Mouse (Mus musculus) T-helper 17 cell (primary cell): ENCODE results near the gene Obsl1.

Experiments used
- in situ Hi-C, 2 experiments: fragments of 300-600 bp; cut with MboI, MseI; formaldehyde crosslinking; loops; 1 replicate in 1 of 2; 2 replicates in 1 of 2; pipeline ENCODE4 v1.15.1; 2025; ENCODE audit warnings: high pct_unique_total_duplicates in 2 of 2

Gene Obsl1

DNA sequence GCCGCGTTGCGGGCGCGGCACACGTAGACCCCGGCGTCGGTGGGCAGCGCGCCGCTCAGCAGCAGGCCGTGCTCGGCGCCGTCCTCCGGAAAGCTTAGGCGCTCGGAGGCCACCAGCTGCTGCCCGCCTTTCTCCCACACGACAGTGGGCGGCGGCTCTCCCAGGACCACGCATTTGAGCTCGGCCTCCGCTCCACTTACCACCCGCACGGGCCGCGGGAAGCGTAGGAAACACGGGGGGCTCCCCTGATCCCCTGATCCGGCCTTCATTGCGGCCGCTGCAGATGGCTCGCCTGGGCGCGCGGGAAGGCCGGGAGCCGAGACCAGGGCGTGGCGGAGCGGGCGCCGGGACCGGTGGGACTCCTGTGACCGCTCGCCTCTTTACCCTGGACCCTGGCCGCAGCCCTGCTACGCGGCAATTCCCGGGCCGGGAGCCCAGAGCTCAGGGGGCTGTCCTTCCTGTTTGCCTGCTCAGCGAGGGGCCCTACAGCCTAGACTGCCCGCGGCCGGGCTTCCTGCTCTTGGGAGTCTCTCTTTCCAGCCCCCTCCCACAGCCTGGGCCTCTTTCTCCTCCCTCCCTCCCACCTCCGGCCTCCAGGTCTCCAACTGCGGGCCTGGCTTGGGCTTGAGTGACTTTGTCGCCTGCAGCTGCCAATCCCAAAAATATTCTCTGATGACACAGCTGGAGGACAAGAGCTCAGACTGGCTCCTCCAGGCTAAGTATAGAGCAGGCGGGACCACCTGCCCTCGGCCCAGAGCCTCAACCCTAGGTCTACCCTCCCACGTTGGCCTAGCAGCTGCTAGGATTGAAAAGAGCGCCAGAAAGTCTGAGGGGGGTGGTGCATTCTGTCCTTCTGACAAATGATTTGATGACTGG lies at the start of gene Obsl1:
Obsl1 (minus strand) TSS at position 497 of the 876 bp plus-strand sequence.
- in situ Hi-C loops, result no loop called here

DNA sequence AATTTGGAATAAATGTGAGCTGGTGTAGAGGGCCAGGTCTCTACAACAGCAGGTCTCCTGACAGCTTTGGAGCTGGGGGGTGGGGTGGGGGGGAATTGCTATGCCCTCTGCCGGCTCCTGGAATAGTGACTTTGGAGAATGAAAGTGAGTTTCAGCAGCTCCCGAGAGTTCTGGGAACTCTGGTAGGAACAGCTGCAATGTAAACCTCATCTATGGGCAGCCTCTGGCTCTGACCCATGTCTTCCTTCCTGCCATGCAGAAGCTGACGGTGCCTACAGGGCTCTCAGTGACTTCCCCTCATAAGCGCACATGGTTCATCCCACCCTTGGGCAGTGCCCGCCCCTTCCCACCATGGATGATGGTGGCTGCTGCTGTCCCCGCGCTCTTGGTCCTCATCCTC lies 49.4 kb upstream of the Obsl1 start:
- in situ Hi-C loops, result no loop called here

- in situ Hi-C loops, result no loop called here
These were observed 44.3 kb upstream of the Obsl1 start for GRCm38 (mm10) chr1:75550586-75550985.

DNA sequence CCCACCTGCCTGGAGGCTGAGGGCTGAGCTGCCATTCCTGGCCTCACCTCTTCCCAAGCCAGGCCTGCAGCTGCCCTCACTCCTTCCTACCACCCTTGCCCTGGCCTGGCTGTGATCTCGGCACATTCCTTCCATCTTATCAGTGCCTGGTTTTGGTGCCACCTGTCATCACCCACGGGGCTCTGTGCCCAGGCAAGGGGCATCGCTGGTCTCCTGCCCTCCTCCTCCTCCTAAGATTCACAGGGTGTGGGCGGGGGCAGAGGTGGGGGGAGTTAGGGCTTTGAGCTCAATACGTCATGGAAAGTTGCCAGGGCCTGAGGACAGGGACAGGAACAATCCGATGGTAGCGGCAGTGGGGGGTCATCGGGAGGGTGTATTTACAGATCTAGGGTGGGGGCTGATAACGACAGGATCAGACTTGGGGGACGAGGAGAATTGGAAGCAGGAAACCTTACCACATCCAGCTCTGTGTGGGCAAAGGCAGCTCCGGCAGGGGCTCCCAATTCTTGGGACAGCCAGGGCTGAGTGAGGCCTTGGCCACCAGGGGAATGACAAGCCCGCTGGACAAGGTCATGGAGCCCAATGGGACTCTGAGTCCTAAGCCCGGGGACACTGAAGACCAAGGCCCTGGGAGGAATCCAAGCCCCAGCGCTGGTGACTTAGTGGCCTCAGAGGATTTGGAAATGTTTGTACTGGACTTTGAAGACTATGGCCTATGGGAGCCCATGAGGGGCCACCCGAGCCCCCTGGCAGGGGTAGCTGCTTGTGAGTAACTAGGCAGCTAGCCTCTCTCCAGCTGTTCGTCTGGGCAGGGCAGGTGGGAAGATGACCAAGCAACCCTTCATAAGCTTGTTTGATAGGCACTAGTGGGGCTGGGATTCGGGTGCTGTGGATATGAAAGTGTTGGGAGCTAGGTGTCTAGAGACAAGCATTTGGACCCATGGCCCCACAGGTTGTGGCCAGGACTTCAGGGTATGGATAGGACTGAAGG lies 43.3 kb upstream of the Obsl1 start:
- in situ Hi-C loops, result loop anchor here in 1 of 2 experiments (5.0 kb wide), 1 partner anchor 497 kb away; no protein-coding TSS in a partner anchor

DNA sequence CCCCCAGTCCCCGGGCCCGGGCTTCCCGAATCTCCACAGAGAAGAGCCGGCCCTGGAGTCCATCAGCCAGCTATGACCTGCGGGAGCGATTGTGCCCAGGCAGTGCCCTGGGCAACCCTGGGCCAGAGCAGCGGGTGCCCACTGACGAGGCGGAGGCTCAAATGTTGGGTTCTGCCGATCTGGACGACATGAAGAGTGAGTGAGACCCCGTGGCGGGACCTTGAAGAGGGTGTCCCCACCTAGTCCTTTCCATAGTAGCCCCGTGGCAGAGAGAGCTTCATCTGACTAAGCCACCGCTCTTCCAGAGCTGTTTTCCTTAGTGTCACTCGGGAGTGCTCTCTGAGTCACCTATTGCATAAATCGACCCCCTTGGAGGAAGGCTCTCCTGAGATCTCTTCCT lies 42.6 kb upstream of the Obsl1 start:
- in situ Hi-C loops, result loop anchor here in 1 of 2 experiments (5.0 kb wide), 1 partner anchor 497 kb away; no protein-coding TSS in a partner anchor

GRCm38 (mm10) chr1:75548083-75548482 lies 41.8 kb upstream of the Obsl1 start:
- in situ Hi-C loops, result loop anchor here in 1 of 2 experiments (5.0 kb wide), 1 partner anchor 496 kb away; no protein-coding TSS in a partner anchor

DNA sequence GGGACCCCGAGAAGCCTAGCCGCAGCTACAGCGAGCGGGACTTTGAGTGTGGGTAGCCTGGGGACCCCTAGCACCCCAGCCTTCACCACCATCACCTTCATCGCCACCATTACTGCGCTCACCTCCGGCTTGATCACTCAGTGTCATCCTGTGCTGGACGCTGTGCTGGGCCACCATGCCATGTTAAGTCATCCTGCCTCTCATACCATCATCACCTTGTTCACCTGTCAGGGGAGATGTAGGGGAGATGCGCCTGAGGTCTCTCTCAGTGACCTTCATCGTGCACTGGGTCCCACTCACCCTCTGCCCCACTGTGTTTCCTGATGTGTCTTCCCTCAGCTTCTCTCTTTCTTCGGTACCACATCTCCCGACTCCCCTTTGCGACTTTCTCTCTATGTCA lies 41.1 kb upstream of the Obsl1 start:
- in situ Hi-C loops, result loop anchor here in 1 of 2 experiments (5.0 kb wide), 1 partner anchor 495 kb away; no protein-coding TSS in a partner anchor

DNA sequence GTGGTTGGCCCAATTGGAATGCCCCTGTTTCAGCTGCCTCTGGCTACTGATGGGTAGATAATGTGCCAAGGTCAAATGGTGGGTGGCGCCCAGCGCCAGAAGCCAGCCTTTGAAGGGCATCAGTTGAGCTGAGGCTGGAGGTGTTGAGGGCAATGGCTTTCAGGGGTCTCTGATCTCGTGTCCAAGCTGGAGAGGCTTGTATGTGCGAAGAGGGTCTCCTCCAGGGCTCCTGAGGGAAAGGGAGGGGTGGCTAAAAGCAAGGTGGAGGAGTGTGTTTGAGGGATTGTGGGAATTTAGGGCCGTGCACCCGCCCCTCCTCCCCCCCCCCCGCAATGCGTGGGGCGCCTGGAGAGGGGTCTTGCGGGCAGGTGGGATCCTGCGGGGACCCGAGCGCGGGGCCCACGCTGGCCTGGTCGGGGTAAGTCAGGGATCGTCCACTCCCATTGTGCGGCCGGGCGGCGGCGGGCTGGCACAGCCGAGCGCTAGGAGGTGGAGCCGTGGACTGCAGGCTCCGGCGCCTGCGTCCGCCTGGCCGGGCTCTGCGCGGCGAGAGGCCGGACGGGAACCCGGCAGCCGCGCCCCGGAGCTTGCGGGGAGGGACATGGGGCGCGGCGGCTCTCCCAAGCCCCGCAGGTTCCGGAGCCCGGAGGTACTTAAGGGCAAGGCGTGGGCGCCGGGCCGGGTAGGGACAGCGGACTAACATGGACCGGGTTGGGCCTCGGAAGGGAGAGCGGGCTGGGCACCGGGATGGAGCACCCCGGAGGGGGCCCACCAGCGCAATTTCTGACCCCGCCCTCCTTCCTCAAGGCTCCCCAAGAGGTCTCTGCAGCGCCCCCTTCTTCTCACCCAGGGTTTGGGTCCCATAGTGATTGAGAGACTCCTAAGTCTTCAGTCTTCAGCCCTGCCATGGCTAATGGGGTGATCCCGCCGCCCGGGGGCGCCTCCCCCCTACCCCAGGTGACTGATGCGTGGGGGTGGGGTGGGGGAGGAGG lies 40.0 kb upstream of the Obsl1 start, which contains the start of gene Slc4a3:
Slc4a3 (plus strand) TSS at position 302 of the 992 bp plus-strand sequence.
- in situ Hi-C loops, result loop anchor here in 1 of 2 experiments (5.0 kb wide), 1 partner anchor 494 kb away; no protein-coding TSS in a partner anchor

DNA sequence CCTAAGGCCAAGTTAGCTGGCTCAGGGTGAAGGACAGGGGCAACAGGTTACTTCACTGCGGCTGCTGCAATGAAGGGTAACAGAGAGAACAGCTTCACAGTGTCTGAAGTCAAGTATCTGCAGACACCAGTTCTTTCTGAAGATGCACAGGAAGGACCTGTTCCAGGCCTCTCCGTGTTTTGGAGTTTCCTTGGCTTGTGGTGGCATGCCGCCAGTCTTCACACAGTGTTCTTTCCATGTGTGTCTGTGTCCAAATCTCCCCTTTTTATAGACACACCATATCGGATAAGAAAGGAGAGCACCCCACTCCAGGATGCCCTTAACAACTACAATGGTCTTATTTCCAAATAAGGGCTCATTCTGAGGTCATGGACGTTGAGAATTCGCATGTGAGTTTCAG lies 38.1 kb upstream of the Obsl1 start:
- in situ Hi-C loops, result no loop called here

DNA sequence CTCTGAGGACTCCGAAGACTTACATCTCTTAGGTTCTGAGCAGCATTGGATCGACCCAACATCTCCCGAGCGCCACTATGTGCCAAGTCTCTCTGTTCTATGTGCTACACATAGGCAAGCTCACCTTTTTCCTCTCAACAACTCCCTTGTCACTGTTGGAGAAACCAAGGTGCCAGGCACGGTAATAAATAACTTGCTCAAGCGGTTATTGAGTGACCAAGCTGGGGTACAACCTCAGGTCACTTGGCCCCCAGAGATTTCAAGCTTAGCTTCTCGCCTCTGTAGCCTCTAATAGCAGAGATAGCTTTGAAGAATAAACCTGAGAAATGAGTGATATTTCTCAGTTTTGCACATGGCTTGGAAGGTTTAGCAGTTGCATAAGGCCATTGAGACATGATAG lies 35.2 kb upstream of the Obsl1 start:
- in situ Hi-C loops, result no loop called here

GRCm38 (mm10) chr1:75538597-75539190 lies 32.4 kb upstream of the Obsl1 start:
- in situ Hi-C loops, result no loop called here

- in situ Hi-C loops, result no loop called here
These were observed 31.3 kb upstream of the Obsl1 start for GRCm38 (mm10) chr1:75537587-75537986.

DNA sequence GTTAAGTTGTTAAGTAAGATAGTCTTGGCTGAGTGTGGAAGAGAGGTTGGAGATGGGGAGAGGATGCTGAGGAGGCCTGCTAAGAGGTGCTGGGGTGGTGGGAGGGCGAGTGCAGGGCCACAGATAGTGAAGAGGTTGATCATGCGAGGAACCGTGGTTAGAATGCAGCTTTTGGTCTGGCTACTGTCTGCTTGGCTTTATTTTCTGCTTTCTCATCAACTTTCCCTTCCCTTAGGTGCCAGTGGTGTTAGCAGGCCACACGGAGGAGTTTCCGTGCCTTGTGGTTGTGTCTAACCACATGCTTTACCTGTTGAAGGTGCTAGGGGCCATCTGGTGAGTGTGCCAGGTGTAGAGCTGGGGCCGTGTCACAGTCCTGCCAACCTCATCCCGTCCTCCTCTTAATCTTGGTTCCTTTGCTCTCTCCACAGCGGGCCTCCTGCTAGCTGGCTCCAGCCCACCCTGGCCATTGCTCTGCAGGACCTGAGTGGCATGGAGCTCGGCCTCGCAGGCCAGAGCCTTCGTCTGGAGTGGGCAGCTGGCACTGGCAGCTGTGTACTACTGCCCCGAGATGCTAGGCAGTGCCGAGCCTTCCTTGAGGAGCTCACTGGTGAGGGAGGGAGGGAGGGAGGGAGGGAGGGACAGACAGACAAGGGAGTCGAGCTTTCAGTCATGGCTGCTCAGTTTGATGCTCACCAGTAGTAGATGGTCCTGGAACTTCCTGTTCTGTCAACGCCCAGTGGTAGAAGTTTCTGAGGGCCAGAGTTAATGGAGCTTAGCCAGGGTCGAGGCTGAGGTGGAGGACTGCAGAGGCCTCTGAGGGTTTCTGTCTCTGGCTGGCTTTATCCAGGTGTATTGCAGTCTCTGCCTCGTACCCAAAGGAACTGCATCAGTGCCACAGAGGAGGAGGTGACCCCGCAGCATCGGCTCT lies 27.3 kb upstream of the Obsl1 start:
- in situ Hi-C loops, result no loop called here

DNA sequence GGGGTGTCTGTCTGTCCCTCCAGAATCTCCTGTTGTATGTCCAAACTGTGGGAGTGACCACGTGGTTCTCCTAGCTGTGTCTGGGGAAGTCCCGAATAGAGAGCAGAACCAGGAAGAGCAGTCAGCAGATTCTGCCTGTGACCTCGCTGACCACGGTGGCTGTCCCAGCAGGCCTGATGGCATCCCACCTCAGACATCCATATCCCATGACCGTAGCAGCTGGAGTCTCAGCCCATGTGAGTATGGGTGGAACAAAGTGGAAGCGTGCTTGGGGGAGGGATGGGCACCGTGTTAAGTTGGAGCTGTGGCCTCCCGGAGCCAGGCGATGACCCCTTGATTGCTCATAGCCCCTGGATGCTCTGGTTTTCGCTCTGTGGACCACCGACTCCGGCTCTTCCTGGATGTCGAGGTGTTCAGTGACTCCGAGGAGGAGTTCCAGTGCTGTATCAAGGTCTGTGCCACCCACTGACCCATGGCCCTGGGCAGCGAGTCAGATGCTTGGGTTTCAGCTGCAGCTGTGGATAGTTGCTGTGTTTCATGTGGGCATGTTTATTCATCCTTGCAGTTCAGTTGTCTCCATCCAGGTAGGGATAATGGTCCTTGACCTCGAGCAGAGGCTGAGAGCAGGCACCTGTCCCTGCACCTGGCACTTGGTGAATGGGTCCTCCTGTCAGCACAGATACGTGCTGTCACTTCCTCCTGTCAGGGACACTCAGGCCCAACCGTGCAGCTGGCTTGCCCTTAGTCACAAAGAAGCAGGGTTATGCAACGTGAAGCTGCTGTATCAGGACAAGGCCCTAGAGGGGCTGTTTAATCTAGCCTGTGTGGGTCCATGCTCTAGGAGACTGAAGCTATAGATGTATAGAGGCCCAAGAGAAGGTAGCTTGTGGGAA lies 26.3 kb upstream of the Obsl1 start:
- in situ Hi-C loops, result no loop called here

- in situ Hi-C loops, result no loop called here
These were observed 24.3 kb upstream of the Obsl1 start for GRCm38 (mm10) chr1:75530546-75530945.

DNA sequence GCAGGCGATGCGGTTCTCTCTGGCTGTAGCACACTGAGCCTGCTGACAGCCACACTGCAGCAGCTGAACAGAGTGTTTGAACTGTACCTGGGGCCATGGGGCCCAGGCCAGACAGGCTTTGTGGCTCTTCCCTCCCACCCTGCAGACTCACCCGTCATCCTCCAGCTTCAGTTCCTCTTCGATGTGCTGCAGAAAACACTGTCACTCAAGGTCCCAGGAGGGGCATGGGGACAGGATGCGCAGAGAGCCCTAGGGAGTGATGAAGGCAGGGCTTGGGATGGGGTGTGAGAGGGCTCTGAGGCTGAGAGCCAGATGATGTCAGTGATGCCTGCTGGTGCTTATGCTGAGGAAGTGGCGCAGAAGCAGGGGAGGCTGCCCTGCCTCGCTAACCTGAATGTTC lies 18.4 kb upstream of the Obsl1 start:
- in situ Hi-C loops, result loop anchor here in 1 of 2 experiments (10.0 kb wide), 1 partner anchor 660 kb away; no protein-coding TSS in a partner anchor

GRCm38 (mm10) chr1:75521321-75522031 lies 15.2 kb upstream of the Obsl1 start, which contains the start of gene Stk11ip:
TSS of gene Stk11ip (plus strand) at chr1:75521529.
- in situ Hi-C loops, result loop anchor here in 1 of 2 experiments (10.0 kb wide), 1 partner anchor 657 kb away; no protein-coding TSS in a partner anchor
